Mouse (Mus musculus): ENCODE measurements around the gene Lamp1.

The Lamp1 gene

GRCm38 (mm10) chr8:13163563-13163962 lies 4.6 kb downstream of the Lamp1 start:
- DNase-seq (ENCODE audit: low spot score), result no peak

DNA sequence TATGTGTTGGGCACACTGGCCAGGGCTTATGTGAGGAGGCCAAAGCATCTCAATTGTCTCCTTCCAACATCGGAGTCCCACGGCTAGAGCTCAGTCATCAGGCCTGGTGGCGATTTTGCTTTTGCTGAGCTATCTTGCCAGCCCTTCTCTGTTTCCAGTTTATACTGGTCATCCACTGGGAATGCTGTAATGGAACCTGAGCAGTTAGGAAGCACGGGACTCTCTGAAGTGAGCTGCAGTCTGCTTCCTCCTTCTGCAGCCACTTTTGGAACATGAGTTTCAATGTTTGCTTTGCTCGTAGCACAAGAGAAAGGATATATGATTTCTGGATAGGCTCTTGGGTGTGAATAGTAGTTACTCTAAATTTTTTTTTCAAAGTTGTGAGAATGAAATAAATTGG lies 5.4 kb downstream of the Lamp1 start:
- DNase-seq (ENCODE audit: low spot score), result no peak

DNA sequence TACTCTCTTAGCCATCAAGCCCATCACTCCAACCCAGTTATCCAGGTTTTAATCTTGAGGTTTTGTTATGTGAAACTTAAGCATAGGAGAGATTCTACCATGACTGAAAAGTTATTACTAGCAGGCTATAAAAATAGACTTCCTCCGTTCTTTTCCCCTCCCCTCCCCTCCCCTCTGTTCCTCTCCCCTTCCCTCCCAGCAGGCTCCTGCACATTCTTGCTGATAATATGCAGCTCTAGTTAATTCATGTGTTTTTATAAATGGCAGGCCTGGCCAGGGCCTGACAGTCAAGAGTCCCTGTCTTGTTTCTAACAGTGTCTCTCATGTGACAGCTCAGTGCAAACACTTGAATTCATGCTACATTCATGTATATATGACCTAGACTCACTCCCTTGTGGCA lies 11.5 kb downstream of the Lamp1 start:
- no peak for DNase-seq (ENCODE audit: low spot score)

GRCm38 (mm10) chr8:13174305-13174704 lies 15.3 kb downstream of the Lamp1 start:
- no peak for DNase-seq (ENCODE audit: low spot score)

- DNase-seq (ENCODE audit: low spot score), result no peak
Observed at GRCm38 (mm10) chr8:13174811-13175210, 15.8 kb downstream of the Lamp1 start.

DNA sequence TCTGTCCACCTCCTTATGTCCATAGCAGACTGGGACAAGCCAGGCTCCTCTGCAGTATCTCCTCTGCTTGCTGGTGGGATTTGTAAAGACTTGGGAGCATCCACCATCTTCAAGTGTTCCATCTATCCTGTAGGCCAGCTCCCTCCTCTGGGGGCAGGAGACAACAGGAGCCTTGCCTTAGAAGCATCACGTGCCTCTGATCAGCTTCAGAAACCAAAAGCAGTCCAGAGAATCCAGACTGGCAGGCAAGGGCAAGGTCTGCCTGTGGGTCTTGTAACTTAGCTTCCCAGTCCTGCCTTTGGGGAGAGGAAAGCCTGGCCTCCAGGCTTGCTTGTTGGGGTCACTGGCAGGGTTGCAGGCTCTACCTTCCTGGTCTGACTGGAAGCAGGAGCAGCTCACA lies 16.7 kb downstream of the Lamp1 start:
- no peak for DNase-seq (ENCODE audit: low spot score)

- DNase-seq (ENCODE audit: low spot score), result no peak
Observed at GRCm38 (mm10) chr8:13177173-13177852, 18.4 kb downstream of the Lamp1 start.

DNA sequence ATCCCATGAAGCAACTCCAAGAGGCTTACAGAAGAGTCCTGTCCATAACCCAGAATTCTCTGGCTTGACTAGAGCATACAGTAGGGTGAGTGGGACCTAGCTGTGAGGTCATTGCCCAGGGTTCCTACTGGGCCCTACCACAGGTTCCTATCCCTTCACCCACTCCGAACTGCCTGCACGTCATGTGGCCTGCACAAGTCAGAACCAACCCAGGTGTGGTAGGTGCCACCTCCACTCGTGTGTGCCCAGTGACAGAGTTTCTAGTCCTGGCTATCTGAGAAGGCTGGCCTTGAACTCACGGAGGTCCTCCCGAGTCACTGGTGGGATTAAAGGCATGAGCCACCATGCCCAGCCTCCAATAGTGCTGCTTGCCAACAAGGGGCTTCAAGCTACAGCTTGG lies 19.2 kb downstream of the Lamp1 start:
- no peak for DNase-seq (ENCODE audit: low spot score)

GRCm38 (mm10) chr8:13179482-13179881 lies 20.5 kb downstream of the Lamp1 start:
- no peak for DNase-seq (ENCODE audit: low spot score)

- DNase-seq (ENCODE audit: low spot score), result no peak
Observed at GRCm38 (mm10) chr8:13179948-13180347, 21.0 kb downstream of the Lamp1 start.

DNA sequence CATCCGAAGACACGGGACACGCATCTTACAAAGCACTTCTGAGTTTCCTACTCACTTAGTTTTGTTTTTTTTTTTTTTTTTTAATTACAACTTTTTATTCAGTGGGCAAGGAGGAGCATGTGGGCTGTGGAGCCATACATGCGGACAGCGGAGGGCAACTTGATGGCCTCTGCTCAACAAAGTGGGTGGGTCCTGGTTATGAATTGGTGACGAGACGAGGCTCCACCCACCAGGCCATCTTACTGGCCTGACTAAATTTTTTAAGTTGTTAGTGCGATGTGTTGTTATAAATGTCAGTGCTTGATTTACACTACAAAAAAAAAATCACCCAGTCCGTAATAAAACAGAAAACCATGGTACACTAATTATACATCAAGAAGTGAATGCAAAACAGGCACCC lies 21.4 kb downstream of the Lamp1 start:
- no peak for DNase-seq (ENCODE audit: low spot score)

- no peak for DNase-seq (ENCODE audit: low spot score)
Observed at GRCm38 (mm10) chr8:13180911-13181690, 22.1 kb downstream of the Lamp1 start.

- no peak for DNase-seq (ENCODE audit: low spot score)
Observed at GRCm38 (mm10) chr8:13181691-13181976, 22.7 kb downstream of the Lamp1 start.

GRCm38 (mm10) chr8:13186819-13187218 lies 27.9 kb downstream of the Lamp1 start:
- no peak for DNase-seq (ENCODE audit: low spot score)

- DNase-seq (ENCODE audit: low spot score), result no peak
Observed at GRCm38 (mm10) chr8:13187229-13187628, 28.3 kb downstream of the Lamp1 start.

DNA sequence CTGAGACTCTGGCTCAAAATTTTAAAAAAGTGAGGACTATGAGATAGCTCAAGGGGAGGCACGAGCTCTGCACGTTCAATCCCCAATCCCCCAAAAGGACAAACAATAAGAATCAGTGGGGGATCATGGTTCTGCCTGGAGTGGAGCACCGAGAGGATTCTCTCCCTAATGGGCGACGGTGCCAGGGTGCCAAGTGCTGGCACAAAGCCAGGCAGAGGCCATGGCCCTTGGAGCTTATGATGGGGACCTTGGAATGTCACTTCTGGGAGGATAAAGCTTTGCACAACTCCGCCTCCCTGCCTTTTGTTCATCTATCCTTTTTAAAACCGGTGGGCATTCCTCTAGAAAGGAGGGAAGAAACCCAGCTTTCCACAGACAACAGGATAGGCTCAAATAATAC lies 28.7 kb downstream of the Lamp1 start:
- no peak for DNase-seq (ENCODE audit: low spot score)

GRCm38 (mm10) chr8:13188052-13188555 lies 29.1 kb downstream of the Lamp1 start:
- no peak for DNase-seq (ENCODE audit: low spot score)

DNA sequence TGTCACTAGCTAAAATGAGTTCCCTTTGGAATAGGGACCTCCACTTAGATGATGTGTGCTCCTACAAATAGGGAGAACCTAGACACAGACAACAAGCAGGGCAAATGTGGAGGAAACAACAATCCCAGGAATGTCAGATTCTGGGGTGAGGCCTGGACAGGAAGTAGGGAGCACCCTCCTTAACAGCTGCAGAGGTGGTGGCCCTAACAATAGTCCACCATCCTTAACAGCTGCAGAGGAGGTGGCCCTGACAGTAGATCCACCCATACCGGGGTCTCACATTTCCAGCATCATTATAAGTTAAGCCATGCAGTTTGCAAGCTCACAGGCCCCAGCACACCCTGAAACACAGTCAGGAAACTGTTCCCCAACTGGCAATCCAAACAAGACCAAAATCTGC lies 29.9 kb downstream of the Lamp1 start:
- DNase-seq (ENCODE audit: low spot score), result no peak

- no peak for DNase-seq (ENCODE audit: low spot score)
Observed at GRCm38 (mm10) chr8:13190235-13190634, 31.3 kb downstream of the Lamp1 start.

- DNase-seq (ENCODE audit: low spot score), result no peak
Observed at GRCm38 (mm10) chr8:13194818-13195217, 35.9 kb downstream of the Lamp1 start.

GRCm38 (mm10) chr8:13197493-13197892 lies 38.5 kb downstream of the Lamp1 start:
- no peak for DNase-seq (ENCODE audit: low spot score)

DNA sequence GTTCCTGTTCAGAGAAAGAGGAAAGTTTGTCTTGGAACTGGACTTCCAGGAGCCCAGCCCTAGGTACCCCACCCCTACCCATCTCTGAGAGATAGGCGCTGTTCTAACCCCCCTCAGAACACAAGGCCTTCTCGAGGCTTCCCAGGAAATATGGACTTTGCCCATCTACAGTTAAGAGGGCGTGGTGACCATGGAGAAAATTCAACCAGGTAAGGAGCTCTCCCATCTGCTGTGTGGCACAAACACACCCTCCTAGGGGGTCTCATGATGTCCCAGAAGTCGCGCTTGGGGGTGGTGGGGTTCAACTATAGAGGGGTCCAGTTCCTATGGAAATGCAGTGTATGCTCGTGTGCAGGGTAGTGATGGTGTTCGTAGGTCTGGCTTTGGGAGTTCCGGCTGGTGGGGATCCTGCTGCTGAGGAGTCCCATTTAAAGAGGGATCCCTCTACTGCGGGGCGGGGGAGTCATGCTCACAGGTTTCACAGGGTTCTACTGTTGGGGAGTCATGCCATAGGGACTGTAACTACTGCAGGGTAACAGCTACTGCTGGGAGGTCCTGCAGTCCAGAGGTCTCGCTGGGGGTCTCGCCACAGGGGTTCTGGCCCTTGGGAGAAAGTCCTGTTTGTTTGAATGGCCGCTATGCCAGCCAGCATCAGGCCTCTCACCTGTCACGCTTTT lies 40.6 kb downstream of the Lamp1 start:
- no peak for DNase-seq (ENCODE audit: low spot score)
